Mouse (Mus musculus) heart, embryonic 16.5 days (tissue): ENCODE results near the gene Vps29. TPM values are rescaled to one million over a fixed set of nuclear protein-coding genes. Genes with fewer than 3 reads are reported as not detected.

Source experiments
- ATAC-seq: fragments of 200-750 bp; cut with Nextera tagmentation; replicated peaks from 2 replicates; pipeline ENCODE4 v1.8.0; 2017; ENCODE audit warnings: moderate number of reproducible peaks; ENCODE audit not compliant: insufficient read depth, low FRiP score; ENCODE audit errors: extremely low read depth
- H3K27ac ChIP-seq: fragments of 300-500 bp; sonication (generic); 2 replicates; pipeline ENCODE4 v1.5.1; 2014; ENCODE audit warnings: mild to moderate bottlenecking, low read length, control low read depth, moderate library complexity
- H3K27me3 ChIP-seq: fragments of 300-500 bp; sonication (generic); 2 replicates; pipeline ENCODE4 v1.6.1; 2014; ENCODE audit warnings: low read length, mixed read lengths; ENCODE audit not compliant: control insufficient read depth, insufficient read depth
- H3K36me3 ChIP-seq: fragments of 300-500 bp; sonication (generic); 2 replicates; pipeline ENCODE4 v1.6.1; 2014; ENCODE audit not compliant: control insufficient read depth, insufficient read depth
- H3K4me1 ChIP-seq: fragments of 300-500 bp; sonication (generic); 2 replicates; pipeline ENCODE4 v1.6.1; 2014; ENCODE audit warnings: low read length, mixed read lengths; ENCODE audit not compliant: control insufficient read depth, insufficient read depth
- H3K4me2 ChIP-seq: fragments of 300-500 bp; sonication (generic); 2 replicates; pipeline ENCODE4 v1.6.1; 2014; ENCODE audit warnings: low read depth, mild to moderate bottlenecking, control low read depth, low read length
- H3K4me3 ChIP-seq: fragments of 300-500 bp; sonication (generic); 2 replicates; pipeline ENCODE4 v1.5.1; 2014; ENCODE audit warnings: mild to moderate bottlenecking, control low read depth, low read length
- H3K9ac ChIP-seq: fragments of 300-500 bp; sonication (generic); 2 replicates; pipeline ENCODE4 v1.6.1; 2014; ENCODE audit warnings: low read length, control low read depth
- H3K9me3 ChIP-seq: fragments of 300-500 bp; sonication (generic); replicated peaks from 2 replicates; pipeline ENCODE4 v1.6.1; 2016; ENCODE audit warnings: low read length; ENCODE audit not compliant: control insufficient read depth
- WGBS: fragments of 180-500 bp; shearing (Covaris S2); extraction: QIAGEN DNeasy Blood & Tissue Kit; methylation state at CpG from one replicate; pipeline ENCODE4 v1.1.7; 2014; 5-methylcytosine and 5-hydroxymethylcytosine counted together
- polyA plus RNA-seq: library from polyadenylated mRNA; unstranded; fragments of >200 nt; fragmentation: Nextera tagmentation; extraction: Ambion mirVana; gene quantifications from 2 replicates; pipeline ENCODE4 v1.2.1, GENCODE M21; 2015

Vps29 gene
- polyA plus RNA-seq, 1 experiment from 2014 or later = 198 TPM

GRCm38 (mm10) chr5:122325477-122325876 lies 28.7 kb upstream of the Vps29 start:
- Histone ChIP-seq H3K9ac (no peak overlapping the region), H3K4me1 (peaks cover 9% of the 10 kb centered on the region), H3K9me3 (no peaks in the 10 kb centered on the region), H3K4me2 (no peak overlapping the region), H3K4me3 (no peak overlapping the region), H3K27me3 (no peaks in the 10 kb centered on the region), H3K36me3 (peaks cover 18% of the 10 kb centered on the region), H3K27ac (no peak overlapping the region)
- no peak for ATAC-seq
- 86% methylated on average over 8 of the region's 8 CpGs for WGBS

GRCm38 (mm10) chr5:122327283-122327682 lies 26.9 kb upstream of the Vps29 start:
- Histone ChIP-seq H3K27ac (no peak overlapping the region), H3K4me3 (no peak overlapping the region), H3K4me1 (0 out of 2 replicates have a peak, but pooled peaks cover 3% of the 10 kb centered on the region), H3K36me3 (peaks cover 10% of the 10 kb centered on the region), H3K9me3 (no peaks in the 10 kb centered on the region), H3K27me3 (no peaks in the 10 kb centered on the region), H3K9ac (no peak overlapping the region), H3K4me2 (no peak overlapping the region)
- ATAC-seq = no peak
- WGBS = 85% methylated on average over 3 of the region's 3 CpGs

- no peaks in the 10 kb centered on the region for H3K4me1 ChIP-seq
- no peak overlapping the region for H3K4me3 ChIP-seq
- no peak overlapping the region for H3K9ac ChIP-seq
- no peak for ATAC-seq
- no peaks in the 10 kb centered on the region for H3K9me3 ChIP-seq
- H3K4me2 ChIP-seq = no peak overlapping the region
- H3K36me3 ChIP-seq = peaks cover 6% of the 10 kb centered on the region
- H3K27ac ChIP-seq = no peak overlapping the region
- 76% methylated on average over 4 of the region's 4 CpGs for WGBS
- no peaks in the 10 kb centered on the region for H3K27me3 ChIP-seq
Measured at GRCm38 (mm10) chr5:122330269-122330668, 23.9 kb upstream of the Vps29 start.

DNA sequence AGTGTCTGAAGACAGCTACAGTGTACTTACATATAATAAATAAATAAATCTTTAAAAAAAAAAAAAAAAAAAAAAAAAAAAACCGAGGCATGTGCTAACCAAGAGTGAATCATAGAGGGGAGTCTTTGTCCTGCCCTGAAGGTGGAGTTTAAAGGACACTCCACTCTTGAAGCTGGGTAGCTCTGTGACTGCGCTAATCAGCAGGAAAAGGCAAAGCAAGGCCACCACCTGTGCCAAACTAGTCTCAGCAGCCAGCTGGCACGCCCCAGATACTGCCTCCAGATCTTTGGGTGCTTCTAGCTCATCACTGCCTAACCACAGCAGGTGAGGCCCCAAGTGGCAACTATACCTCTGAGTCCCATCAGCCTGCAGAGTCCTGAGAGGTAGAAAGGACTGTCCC lies 19.5 kb upstream of the Vps29 start:
- Histone ChIP-seq H3K9ac (no peak overlapping the region), H3K9me3 (no peaks in the 10 kb centered on the region), H3K27me3 (no peaks in the 10 kb centered on the region), H3K36me3 (no peaks in the 10 kb centered on the region), H3K27ac (no peak overlapping the region), H3K4me3 (no peak overlapping the region), H3K4me1 (no peaks in the 10 kb centered on the region), H3K4me2 (no peak overlapping the region)
- 54% methylated on average over 3 of the region's 3 CpGs for WGBS
- ATAC-seq = no peak

GRCm38 (mm10) chr5:122336554-122337294 lies 17.4 kb upstream of the Vps29 start:
- no peaks in the 10 kb centered on the region for H3K4me1 ChIP-seq
- H3K9me3 ChIP-seq = no peaks in the 10 kb centered on the region
- no peaks in the 10 kb centered on the region for H3K27me3 ChIP-seq
- no peak for ATAC-seq
- no peak overlapping the region for H3K27ac ChIP-seq
- 81% methylated on average over 7 of the region's 7 CpGs for WGBS
- H3K36me3 ChIP-seq = no peaks in the 10 kb centered on the region
- no peak overlapping the region for H3K4me3 ChIP-seq
- H3K4me2 ChIP-seq = no peak overlapping the region
- no peak overlapping the region for H3K9ac ChIP-seq

- H3K4me3 ChIP-seq = no peak overlapping the region
- ATAC-seq = no peak
- H3K36me3 ChIP-seq = 0 out of 2 replicates have a peak, but pooled peaks cover 6% of the 10 kb centered on the region
- WGBS = 57% methylated on average over 1 of the region's 1 CpGs
- no peak overlapping the region for H3K4me2 ChIP-seq
- H3K4me1 ChIP-seq = peaks cover 4% of the 10 kb centered on the region
- H3K27me3 ChIP-seq = no peaks in the 10 kb centered on the region
- H3K9ac ChIP-seq = no peak overlapping the region
- H3K27ac ChIP-seq = no peak overlapping the region
- H3K9me3 ChIP-seq = peaks cover 6% of the 10 kb centered on the region
Measured at GRCm38 (mm10) chr5:122342874-122343273, 11.3 kb upstream of the Vps29 start.

DNA sequence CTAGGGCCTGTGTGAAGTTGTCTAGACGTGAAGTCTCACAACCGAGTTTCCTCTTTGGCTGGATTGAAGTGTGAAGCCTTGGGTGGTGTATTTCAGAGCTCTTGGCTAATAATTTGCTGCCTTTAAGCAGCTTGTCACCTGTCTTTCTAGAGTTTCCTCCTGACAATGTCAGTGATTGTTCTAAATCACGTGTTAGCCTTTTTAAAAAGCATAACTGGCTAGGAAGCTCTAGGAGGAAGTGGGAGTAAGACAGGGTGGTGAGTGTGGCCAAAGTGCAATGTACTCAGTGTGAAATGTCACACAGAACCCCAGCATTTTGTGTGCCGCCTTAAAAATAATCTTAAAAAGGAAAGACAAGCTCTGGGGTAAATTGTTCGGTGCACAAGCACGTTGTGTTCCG lies 10.4 kb upstream of the Vps29 start:
- Histone ChIP-seq H3K9ac (no peak overlapping the region), H3K27ac (no peak overlapping the region), H3K36me3 (0 out of 2 replicates have a peak, but pooled peaks cover 6% of the 10 kb centered on the region), H3K4me1 (peaks cover 4% of the 10 kb centered on the region), H3K4me3 (no peak overlapping the region), H3K4me2 (no peak overlapping the region), H3K9me3 (peaks cover 6% of the 10 kb centered on the region), H3K27me3 (no peaks in the 10 kb centered on the region)
- ATAC-seq = no peak
- 46% methylated on average over 7 of the region's 7 CpGs for WGBS

DNA sequence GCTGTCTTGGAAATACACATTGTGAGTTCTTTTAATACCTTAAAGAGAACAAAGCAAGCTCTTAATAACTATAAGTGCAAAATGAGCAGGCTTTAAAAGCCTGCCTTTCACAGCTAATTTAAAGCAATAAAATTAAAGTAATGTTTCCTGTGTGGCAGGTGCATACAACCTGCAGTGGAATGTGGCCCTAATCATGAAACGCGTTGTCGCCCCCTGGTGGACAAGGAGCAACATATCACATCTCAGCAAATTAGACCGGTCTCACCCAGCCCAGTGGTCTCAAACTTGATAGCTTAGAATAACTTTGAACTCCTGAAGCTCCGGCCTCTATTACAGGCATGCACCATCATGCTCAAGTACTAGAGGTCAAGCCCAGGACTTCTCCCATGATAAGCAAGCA lies 9.9 kb upstream of the Vps29 start:
- peaks cover 6% of the 10 kb centered on the region for H3K9me3 ChIP-seq
- H3K4me2 ChIP-seq = no peak overlapping the region
- no peak overlapping the region for H3K9ac ChIP-seq
- 6% methylated on average over 5 of the region's 5 CpGs for WGBS
- 0 out of 2 replicates have a peak, but pooled peaks cover 6% of the 10 kb centered on the region for H3K36me3 ChIP-seq
- 0 out of 2 replicates have a peak, but pooled peaks have one; percentile 10 for ATAC-seq
- H3K4me3 ChIP-seq = no peak overlapping the region
- no peak overlapping the region for H3K27ac ChIP-seq
- H3K27me3 ChIP-seq = no peaks in the 10 kb centered on the region
- H3K4me1 ChIP-seq = peaks cover 4% of the 10 kb centered on the region

DNA sequence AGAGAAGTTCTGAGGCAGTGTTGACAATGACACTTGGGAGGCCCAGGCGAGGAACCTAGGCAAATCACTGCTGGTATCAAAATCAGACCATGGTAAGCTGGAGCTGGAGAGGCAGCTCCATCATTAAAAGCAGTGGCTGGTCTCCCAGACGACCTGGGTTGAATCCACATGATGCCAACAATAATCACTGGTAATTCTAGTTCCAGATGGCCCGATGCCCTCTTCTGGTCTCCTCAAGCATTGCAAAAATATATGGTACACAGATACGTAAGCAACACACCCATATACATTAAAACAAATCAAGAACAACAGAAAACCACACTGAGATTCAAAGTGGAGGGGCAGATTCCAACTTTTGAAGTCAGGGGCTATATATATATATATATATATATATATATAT lies 8.4 kb upstream of the Vps29 start:
- Histone ChIP-seq H3K27me3 (no peaks in the 10 kb centered on the region), H3K4me1 (peaks cover 4% of the 10 kb centered on the region), H3K4me2 (no peak overlapping the region), H3K36me3 (0 out of 2 replicates have a peak, but pooled peaks cover 6% of the 10 kb centered on the region), H3K9ac (no peak overlapping the region), H3K27ac (no peak overlapping the region), H3K4me3 (no peak overlapping the region), H3K9me3 (peaks cover 6% of the 10 kb centered on the region)
- 82% methylated on average over 4 of the region's 4 CpGs for WGBS
- no peak for ATAC-seq
